Mouse (Mus musculus): ENCODE results near the gene Pik3r5. TPM values are rescaled to one million over a fixed set of nuclear protein-coding genes. Genes with fewer than 3 reads are reported as not detected.

Pik3r5 gene
- polyA plus RNA-seq, 1 experiment: 4.7 TPM

- DNase-seq (ENCODE audit: low read depth, low spot score): no peak
- 70% methylated on average over 12 of the region's 12 CpGs for WGBS
Measured at GRCm38 (mm10) chr11:68442983-68443638, 11.2 kb downstream of the Pik3r5 start.

DNA sequence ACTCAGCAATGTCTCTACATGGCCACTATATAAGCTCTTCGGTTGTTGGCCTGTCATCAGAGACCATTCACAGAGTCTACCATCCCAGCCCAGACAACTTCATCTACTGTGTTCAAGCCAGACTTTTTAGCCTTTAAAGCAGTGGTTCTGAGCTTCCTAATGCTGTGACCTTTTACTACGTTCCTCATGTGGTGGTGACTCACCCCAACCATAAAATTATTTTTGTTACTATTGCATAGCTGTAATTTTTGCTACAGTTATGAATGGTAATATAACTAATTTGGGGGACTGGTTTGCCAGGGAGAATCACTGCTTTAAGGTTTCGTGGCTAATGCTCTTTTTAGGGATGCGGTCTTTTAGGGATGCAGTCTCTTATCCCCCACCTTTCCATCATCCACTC is 14.0 kb downstream of the Pik3r5 start:
- WGBS: 60% methylated on average over 4 of the region's 4 CpGs
- no peak for DNase-seq (ENCODE audit: low read depth, low spot score)

GRCm38 (mm10) chr11:68446547-68446946 is 14.6 kb downstream of the Pik3r5 start:
- DNase-seq (ENCODE audit: low read depth, low spot score): no peak
- WGBS: 83% methylated on average over 4 of the region's 4 CpGs

DNA sequence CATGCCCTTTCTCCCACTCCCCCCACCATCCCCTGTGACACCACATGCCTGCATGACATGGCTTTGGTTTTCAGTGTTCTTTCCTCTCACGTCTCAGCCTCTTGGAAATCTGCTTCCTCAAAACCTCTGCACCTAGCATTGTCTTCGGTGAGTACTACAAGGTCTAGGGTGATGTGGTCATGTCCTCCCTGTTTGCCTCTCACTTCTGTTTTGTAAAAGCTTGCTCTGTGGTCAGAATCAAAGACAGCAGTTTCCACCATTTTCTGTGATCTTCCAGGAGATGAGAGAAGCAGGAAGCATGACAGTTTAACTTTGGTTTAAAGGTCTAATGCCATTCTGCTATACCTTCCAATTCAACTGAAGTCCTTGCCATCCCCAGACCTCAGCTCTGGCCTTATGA is 15.3 kb downstream of the Pik3r5 start:
- DNase-seq (ENCODE audit: low read depth, low spot score): no peak
- WGBS: 76% methylated on average over 2 of the region's 2 CpGs

- 71% methylated on average over 7 of the region's 7 CpGs for WGBS
- DNase-seq (ENCODE audit: low read depth, low spot score): no peak
Measured at GRCm38 (mm10) chr11:68448356-68448755, 16.4 kb downstream of the Pik3r5 start.

DNA sequence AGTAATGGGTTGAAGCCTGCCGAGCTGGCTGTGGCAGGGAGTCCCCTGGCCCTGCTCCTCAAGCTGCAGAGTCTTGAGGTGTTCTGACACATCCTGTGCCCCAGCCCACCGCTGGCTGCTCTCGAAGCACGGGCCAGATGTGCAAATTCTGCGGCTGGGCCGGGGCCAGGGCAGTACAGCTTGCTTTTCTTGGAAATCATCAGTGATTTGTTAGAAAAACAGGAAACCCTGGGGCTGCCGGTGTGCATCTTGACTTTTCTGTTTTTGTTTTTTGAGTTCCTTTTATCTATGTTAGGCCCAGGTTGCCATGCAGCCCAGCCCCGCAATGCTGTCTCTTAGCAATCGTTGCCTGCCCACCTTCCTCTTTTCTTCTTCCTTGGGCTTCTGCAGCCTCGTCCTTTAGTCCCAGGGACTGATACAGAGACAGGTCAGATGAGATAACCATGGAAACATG is 19.4 kb downstream of the Pik3r5 start:
- no peak for DNase-seq (ENCODE audit: low read depth, low spot score)
- WGBS: 54% methylated on average over 10 of the region's 10 CpGs

DNA sequence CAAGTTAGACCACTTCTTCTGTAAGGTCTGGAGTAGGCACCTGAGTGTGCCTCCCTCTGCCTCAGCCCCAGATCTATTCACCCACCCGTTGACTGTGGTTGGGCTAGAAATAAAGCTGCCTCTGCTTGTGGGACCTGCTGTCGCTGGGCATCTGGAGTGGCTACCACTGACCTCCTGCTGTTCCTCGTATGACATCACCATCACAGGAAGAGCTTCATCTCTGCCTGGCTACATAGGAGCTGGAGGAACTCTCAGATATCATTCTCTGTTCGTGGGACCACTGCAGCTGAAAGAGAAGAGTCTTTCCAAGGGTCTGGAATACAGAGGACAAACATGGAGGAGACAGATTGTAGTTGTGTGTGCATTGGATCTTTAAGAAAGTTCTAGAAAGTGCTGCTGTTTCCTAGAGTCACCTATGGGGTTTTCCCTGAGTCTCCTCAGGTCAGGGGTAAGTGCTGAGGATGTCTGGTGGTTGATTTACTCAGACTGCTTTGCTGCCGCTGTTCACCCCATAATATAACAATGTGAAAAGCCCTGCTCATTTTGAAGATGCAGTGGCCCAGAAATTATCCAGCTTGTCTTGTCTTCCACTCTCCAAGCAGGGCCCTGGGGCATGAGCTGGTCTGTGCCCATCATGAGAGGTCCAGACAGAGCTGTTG is 20.0 kb downstream of the Pik3r5 start:
- WGBS: 60% methylated on average over 5 of the region's 5 CpGs

DNA sequence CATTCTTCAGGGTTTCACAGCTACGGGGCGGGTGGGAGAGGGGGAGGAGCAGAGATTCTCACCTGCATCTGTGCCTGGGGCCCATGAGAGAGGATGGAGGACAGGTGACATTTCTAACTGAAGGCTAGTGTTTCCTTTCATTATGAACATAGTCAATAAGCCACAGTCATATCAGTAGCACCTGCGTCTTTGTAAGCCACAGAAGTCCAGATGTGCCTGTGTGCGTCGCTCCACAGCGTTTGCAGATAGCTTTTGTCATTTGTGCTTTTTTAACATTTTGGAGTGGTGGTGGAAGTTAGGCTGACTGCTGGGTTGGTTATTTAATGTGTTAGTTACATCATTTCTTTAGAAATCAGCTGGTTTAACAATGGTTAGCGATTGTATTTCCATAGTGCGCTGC is 20.8 kb downstream of the Pik3r5 start:
- no peak for DNase-seq (ENCODE audit: low read depth, low spot score)

More for the DNA sequence above, 20.0 kb downstream of the Pik3r5 start:
- DNase-seq (ENCODE audit: low read depth, low spot score): no peak

DNA sequence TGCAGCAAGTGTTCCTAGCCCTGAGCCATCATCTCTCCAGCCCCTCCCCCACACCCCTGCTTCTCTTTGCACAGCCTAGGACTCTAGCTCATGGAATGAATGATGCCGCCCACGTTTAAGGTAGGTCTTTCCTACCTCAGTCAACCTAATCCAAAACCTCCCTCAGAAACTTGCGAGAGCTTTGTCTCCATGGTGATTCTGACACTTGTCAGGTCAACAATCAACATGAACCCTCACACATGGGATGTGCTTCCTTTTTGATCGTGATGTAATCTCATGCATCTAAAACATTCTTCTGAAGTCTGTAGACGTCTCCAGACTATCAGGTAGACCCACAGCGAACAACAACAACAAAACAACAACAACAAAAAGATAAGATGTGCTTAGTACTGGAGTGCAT is 21.4 kb downstream of the Pik3r5 start:
- no peak for DNase-seq (ENCODE audit: low read depth, low spot score)
- WGBS: 58% methylated on average over 6 of the region's 6 CpGs

More for the DNA sequence above, 20.8 kb downstream of the Pik3r5 start:
- 80% methylated on average over 8 of the region's 8 CpGs for WGBS

- no peak for DNase-seq (ENCODE audit: low read depth, low spot score)
- WGBS: 72% methylated on average over 8 of the region's 8 CpGs
Measured at GRCm38 (mm10) chr11:68458086-68458485, 26.2 kb downstream of the Pik3r5 start.

- DNase-seq (ENCODE audit: low read depth, low spot score): no peak
- WGBS: 61% methylated on average over 5 of the region's 5 CpGs
Measured at GRCm38 (mm10) chr11:68459021-68459420, 27.1 kb downstream of the Pik3r5 start.

DNA sequence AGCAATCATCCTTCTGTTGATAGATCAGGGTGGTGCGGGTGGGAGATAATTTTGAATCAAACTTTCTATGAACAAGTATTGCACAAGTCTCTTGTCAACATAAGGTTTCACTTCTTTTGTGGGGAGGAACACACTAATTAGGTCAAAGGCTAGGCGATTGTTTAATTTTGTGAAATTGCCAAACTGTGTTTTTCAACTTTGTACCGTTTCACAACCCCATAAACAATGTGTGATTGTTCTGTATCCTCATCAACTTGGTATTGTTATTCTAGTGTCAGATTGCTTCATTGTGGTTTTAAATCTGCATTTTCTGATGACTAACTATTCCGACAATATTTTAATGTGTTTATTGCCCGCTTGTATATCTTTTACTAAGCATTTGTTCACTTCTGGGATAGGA is 27.6 kb downstream of the Pik3r5 start:
- WGBS: 33% methylated on average over 5 of the region's 5 CpGs
- no peak for DNase-seq (ENCODE audit: low read depth, low spot score)

DNA sequence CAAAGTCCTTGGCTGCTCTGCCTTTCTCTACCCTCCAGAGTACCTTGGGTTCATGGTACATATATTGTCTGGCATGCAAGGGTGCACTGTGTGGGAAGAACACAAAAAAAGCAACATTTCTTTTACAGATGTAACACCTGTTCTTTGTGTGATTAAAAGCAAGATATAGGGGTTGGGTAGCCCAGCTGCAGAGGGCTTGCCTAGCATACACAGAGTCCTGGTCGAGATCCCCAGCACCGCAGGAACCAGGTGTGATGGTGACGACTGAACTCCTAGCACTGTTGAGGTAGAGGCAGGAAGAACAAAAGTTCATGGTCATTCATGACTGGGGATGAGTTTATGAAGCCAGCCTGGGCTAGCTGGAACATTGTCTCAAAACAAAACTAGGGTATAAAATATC is 30.8 kb downstream of the Pik3r5 start:
- 69% methylated on average over 3 of the region's 3 CpGs for WGBS
- no peak for DNase-seq (ENCODE audit: low read depth, low spot score)

DNA sequence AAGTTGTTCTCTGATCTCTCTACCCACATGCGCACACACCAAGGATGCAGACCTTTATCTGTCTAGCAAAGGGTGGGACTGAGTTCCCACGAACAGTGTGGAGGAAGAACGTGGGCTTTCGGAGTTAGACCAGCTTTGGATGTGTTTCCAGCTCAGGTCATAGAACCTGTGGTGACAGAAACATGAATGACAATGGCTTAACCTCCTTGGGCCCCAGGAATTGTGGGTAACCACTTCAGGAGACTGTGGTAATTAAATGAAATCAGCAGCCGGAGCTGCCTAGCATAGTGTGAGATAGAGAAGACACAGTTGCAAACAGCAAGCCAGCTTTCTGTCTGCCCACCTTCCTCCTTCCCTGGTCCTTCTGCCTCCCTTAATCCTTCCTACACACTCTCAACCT is 32.3 kb downstream of the Pik3r5 start:
- DNase-seq (ENCODE audit: low read depth, low spot score): no peak
- WGBS: 67% methylated on average over 5 of the region's 5 CpGs

DNA sequence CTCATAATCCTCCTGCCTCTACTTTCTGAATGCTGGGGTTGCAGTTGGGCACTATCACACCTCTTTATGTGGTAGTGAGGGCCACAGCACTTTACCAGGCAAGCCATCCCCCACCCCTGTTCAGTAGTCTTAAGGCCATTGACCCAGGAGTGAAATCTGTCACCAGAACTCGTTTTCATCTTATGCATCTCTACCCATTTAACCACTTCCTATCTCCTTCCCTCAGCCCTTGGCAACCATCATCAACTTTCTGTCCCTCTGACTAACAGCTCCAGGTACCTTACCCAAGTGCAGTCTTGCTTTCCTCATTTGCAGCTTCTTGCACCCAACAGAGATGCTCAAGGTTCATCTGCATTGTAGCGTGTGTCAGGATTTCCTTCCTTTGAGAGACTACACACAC is 33.2 kb downstream of the Pik3r5 start:
- DNase-seq (ENCODE audit: low read depth, low spot score): no peak
- WGBS: 51% methylated on average over 2 of the region's 2 CpGs

- DNase-seq (ENCODE audit: low read depth, low spot score): no peak
- WGBS: 71% methylated on average over 7 of the region's 7 CpGs
Measured at GRCm38 (mm10) chr11:68467441-68467840, 35.5 kb downstream of the Pik3r5 start.

DNA sequence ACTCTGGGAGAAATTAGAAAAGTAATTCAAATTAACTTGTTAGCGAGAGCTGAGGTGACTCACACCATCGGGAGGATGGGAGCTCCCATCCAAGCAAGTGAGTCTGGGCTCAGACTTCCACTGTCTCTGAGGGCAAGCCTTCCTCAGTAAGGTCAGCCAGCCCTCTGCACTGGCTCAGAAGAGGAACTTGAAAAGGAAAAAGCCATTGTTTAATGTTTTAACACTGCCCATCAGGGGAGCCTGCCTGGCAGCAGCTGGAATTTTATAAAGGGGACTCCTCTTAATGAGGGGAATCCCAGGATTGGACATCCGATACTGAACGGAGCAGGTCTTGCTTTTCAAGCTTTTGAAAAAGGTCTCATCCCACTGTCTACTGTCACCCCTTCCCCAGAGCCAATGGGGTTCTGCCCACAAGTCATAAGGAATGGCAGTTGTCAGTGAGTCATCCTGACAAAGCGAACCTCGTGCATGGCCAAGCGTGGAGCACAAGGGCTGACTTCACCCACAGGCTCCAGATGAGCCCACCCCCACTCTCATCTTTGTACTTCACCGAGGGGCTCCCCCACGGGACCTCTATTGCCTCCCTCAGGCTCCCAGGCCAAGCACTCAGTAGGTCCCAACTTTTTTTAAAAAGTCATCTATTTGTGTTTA is 36.2 kb downstream of the Pik3r5 start:
- DNase-seq (ENCODE audit: low read depth, low spot score): no peak
- 62% methylated on average over 9 of the region's 9 CpGs for WGBS

- DNase-seq (ENCODE audit: low read depth, low spot score): no peak
- 69% methylated on average over 4 of the region's 4 CpGs for WGBS
Measured at GRCm38 (mm10) chr11:68468886-68469285, 37.0 kb downstream of the Pik3r5 start.

DNA sequence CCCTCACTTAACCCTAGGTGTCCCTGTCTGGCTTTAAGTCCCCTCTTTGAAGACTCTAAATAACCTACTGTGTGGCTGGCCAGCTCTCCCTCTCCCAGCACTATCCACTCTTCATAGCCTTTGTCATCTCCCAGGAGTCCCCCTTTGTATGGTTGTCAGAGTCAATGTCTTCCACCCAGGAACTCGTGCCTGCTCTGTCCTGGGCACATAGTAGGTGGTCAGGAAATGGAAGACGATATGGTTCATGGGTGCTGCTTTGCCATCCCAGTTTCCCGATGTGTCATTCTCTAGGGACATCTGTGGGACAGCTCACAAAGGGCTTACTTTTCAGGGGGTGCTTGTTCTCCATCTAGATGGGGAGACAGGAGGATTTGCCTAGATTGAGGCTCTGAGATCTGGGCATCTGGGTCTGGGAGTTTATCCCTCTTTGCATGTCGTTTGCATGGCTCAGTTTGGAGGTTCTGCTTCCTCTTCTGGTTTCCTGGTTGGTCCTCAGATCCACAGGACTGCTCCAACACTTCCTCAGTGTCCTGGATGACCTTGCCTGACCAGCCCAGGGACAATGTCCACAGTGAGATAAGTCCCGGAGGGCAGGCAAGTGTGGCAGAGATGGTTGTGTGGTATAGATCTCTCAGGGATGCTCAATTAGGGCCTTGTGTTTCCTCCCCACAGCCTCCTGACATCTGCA is 40.4 kb downstream of the Pik3r5 start:
- no peak for DNase-seq (ENCODE audit: low read depth, low spot score)
- 68% methylated on average over 5 of the region's 5 CpGs for WGBS

DNA sequence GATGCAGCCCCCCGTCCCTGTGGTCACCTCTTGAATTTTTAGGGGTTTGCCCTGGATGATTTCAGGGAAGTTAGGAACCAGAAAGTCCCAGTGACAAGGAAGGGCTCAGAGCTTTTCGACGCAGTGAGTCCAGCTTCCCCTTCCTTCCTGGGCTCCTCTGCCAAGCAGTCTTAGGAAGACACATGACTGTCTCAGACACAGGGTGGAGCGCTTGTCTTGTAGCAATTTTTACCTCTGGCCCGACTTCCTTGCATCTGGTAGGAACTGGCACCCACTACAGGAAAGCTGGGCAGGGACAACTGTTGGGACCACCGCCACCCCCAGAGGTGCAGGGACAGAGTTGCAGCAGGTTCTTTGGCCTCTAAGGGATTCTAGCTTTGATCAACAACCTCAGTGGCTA is 42.7 kb downstream of the Pik3r5 start:
- WGBS: 60% methylated on average over 6 of the region's 6 CpGs
- no peak for DNase-seq (ENCODE audit: low read depth, low spot score)

Measured in large intestine, adult 2 months (tissue).